Mouse (Mus musculus) heart, embryonic 14.5 days (tissue): ENCODE measurements around the gene Pak2. TPM values are rescaled to one million over a fixed set of nuclear protein-coding genes. Genes with fewer than 3 reads are reported as not detected.

Source experiments
- ATAC-seq: fragments of 200-750 bp; cut with Nextera tagmentation; 2 replicates; pipeline ENCODE4 v1.8.0; 2017; ENCODE audit warnings: low read depth, moderate TSS enrichment; ENCODE audit not compliant: insufficient number of reproducible peaks, insufficient read depth, low FRiP score
- H3K27ac ChIP-seq, 2 experiments: fragments of 200-500 bp in 1 of 2; fragments of 300-500 bp in 1 of 2; sonication (generic) in 1 of 2; replicated peaks in 1 of 2; 2 replicates each; pipeline ENCODE4 v1.5.1; 2012 to 2014; ENCODE audit warnings: low read depth in 2 of 2, low read length in 2 of 2, control low read depth in 1 of 2, mild to moderate bottlenecking in 1 of 2, mixed read lengths in 1 of 2; ENCODE audit not compliant: control insufficient read depth in 1 of 2, insufficient read depth in 1 of 2
- H3K27me3 ChIP-seq: fragments of 300-500 bp; sonication (generic); 2 replicates; pipeline ENCODE4 v1.6.1; 2014; ENCODE audit warnings: mild to moderate bottlenecking, low read length, control low read depth; ENCODE audit not compliant: control insufficient read depth, insufficient read depth
- H3K36me3 ChIP-seq: fragments of 300-500 bp; sonication (generic); 2 replicates; pipeline ENCODE4 v1.6.1; 2014; ENCODE audit warnings: mild to moderate bottlenecking, control low read depth, low read length, mixed read lengths; ENCODE audit not compliant: control insufficient read depth, insufficient read depth
- H3K4me1 ChIP-seq, 2 experiments: fragments of 200-500 bp in 1 of 2; fragments of 300-500 bp in 1 of 2; sonication (generic) in 1 of 2; 2 replicates each; pipeline ENCODE4 v1.6.1; 2012 to 2014; ENCODE audit warnings: low read length in 2 of 2, control low read depth in 1 of 2, mixed read lengths in 1 of 2; ENCODE audit not compliant: control insufficient read depth in 2 of 2, insufficient read depth in 2 of 2
- H3K4me2 ChIP-seq: fragments of 300-500 bp; sonication (generic); 2 replicates; pipeline ENCODE4 v1.6.1; 2014; ENCODE audit warnings: mild to moderate bottlenecking, low read length
- H3K4me3 ChIP-seq, 2 experiments: fragments of 200-500 bp in 1 of 2; fragments of 300-500 bp in 1 of 2; sonication (generic) in 1 of 2; 2 replicates each; pipeline ENCODE4 v1.5.1; 2012 to 2014; ENCODE audit warnings: low read length in 2 of 2, mild to moderate bottlenecking in 2 of 2, control low read depth in 1 of 2, low read depth in 1 of 2, moderate library complexity in 1 of 2; ENCODE audit not compliant: control insufficient read depth in 1 of 2, insufficient read depth in 1 of 2
- H3K9ac ChIP-seq: fragments of 300-500 bp; sonication (generic); 2 replicates; pipeline ENCODE4 v1.6.1; 2014; ENCODE audit warnings: mild to moderate bottlenecking, low read length
- H3K9me3 ChIP-seq: fragments of 300-500 bp; sonication (generic); 2 replicates; pipeline ENCODE4 v1.6.1; 2016; ENCODE audit warnings: low read length, control low read depth; ENCODE audit not compliant: control insufficient read depth
- WGBS: fragments of 180-500 bp; shearing (Covaris S2); extraction: QIAGEN DNeasy Blood & Tissue Kit; methylation state at CpG from one replicate; pipeline ENCODE4 v1.1.7; 2014; 5-methylcytosine and 5-hydroxymethylcytosine counted together
- polyA plus RNA-seq: library from polyadenylated mRNA; unstranded; fragments of >200 nt; fragmentation: Nextera tagmentation; extraction: Ambion mirVana; gene quantifications from 2 replicates; pipeline ENCODE4 v1.2.1, GENCODE M21; 2014

Pak2 gene
- polyA plus RNA-seq: 23.5 and 26.2 TPM in 2 replicates

- Histone ChIP-seq H3K36me3 (peaks cover 14% of the 10 kb centered on the region), H3K4me3 (peak within 1 kb of the TSS; percentile 97 to 98), H3K4me1 (peaks cover 0 to 19% of the 10 kb centered on the region in 2 experiments; a peak in 3 of 4 replicates), H3K9ac (peak within 1 kb of the TSS; percentile 99), H3K27me3 (no peaks in the 10 kb centered on the region), H3K27ac (peak within 1 kb of the TSS; percentile 95 to 98), H3K9me3 (no peaks in the 10 kb centered on the region), H3K4me2 (peak within 1 kb of the TSS; percentile 60)
- ATAC-seq: peak; percentile 94
- under 1% methylated on average over 56 of the region's 60 CpGs for WGBS
These were observed at the start of gene Pak2 for GRCm38 (mm10) chr16:32078991-32079511. Pak2 (minus strand) TSS chr16:32079342.

- H3K4me2 ChIP-seq: no peak overlapping the region
- no peak for ATAC-seq
- no peaks in the 10 kb centered on the region for H3K36me3 ChIP-seq
- 63% methylated on average over 4 of the region's 4 CpGs for WGBS
- peaks cover 0 to 7% of the 10 kb centered on the region in 2 experiments; a peak in 2 of 4 replicates for H3K4me1 ChIP-seq
- H3K27me3 ChIP-seq: no peaks in the 10 kb centered on the region
- H3K9me3 ChIP-seq: no peaks in the 10 kb centered on the region
- H3K4me3 ChIP-seq: no peak overlapping the region
- H3K9ac ChIP-seq: no peak overlapping the region
- peak overlapping the region; percentile 52 to 67; a peak in 3 of 4 replicates for H3K27ac ChIP-seq
These were observed 47.9 kb upstream of the Pak2 start for GRCm38 (mm10) chr16:32127046-32127445.

- Histone ChIP-seq H3K4me2 (no peak overlapping the region), H3K4me3 (no peak overlapping the region), H3K9me3 (no peaks in the 10 kb centered on the region), H3K27me3 (no peaks in the 10 kb centered on the region), H3K27ac (peak overlapping the region in 1 of 2 experiments; percentile 66; a peak in 1 of 4 replicates), H3K9ac (no peak overlapping the region), H3K4me1 (peaks cover 0 to 7% of the 10 kb centered on the region in 2 experiments; a peak in 2 of 4 replicates), H3K36me3 (no peaks in the 10 kb centered on the region)
- 79% methylated on average over 3 of the region's 3 CpGs for WGBS
- ATAC-seq: no peak
These were observed 46.2 kb upstream of the Pak2 start for GRCm38 (mm10) chr16:32125364-32125763.

- Histone ChIP-seq H3K4me3 (no peak overlapping the region), H3K4me1 (peaks cover 0 to 5% of the 10 kb centered on the region in 2 experiments; a peak in 2 of 4 replicates), H3K9ac (no peak overlapping the region), H3K9me3 (no peaks in the 10 kb centered on the region), H3K27me3 (no peaks in the 10 kb centered on the region), H3K36me3 (no peaks in the 10 kb centered on the region), H3K27ac (peak overlapping the region; percentile 33 to 66; a peak in 3 of 4 replicates), H3K4me2 (peak overlapping the region; percentile 21)
- ATAC-seq: no peak
- WGBS: 47% methylated on average over 17 of the region's 17 CpGs
These were observed 45.5 kb upstream of the Pak2 start for GRCm38 (mm10) chr16:32124444-32125335.

DNA sequence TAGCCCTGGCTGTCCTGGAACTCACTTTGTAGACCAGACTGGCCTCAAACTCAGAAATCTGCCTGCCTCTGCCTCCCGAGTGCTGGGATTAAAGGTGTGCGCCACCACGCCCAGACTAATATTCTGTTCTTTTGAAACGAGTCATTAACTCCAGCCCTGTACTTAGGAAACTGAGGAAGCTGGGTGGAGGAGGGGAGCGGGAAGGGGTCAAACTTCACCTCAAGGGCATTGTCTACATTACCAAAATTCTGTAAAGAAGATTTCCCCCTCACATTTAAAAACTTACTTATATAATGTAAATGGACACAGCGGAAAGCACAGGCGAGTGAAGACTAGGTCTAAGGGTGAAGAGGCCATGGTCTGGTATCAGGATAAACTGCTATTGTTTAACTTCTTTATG is 44.9 kb upstream of the Pak2 start:
- no peak overlapping the region for H3K9ac ChIP-seq
- H3K36me3 ChIP-seq: no peaks in the 10 kb centered on the region
- 90% methylated on average over 7 of the region's 7 CpGs for WGBS
- no peak overlapping the region for H3K4me3 ChIP-seq
- H3K4me1 ChIP-seq: peaks cover 0 to 2% of the 10 kb centered on the region in 2 experiments; a peak in 1 of 4 replicates
- ATAC-seq: no peak
- H3K9me3 ChIP-seq: no peaks in the 10 kb centered on the region
- H3K27ac ChIP-seq: no peak overlapping the region
- H3K4me2 ChIP-seq: no peak overlapping the region
- no peaks in the 10 kb centered on the region for H3K27me3 ChIP-seq

DNA sequence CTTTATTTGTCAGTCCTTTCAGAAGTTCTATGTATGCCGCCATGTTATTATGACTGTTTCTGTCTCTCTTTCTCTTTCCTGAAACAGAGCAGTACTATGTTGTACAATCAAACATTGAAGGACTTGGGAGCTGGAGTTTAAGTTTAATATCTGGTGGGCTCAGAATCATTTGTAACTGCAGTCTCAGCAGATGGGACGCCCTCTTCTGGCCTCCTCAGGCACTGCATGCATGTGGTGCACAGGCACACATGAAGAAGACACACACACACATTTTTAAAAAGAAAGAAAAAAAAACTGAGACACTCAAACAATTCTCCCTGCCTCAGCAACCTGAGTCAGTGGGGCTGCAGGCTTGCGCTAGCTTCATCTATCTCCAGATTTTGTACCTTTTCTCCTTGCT is 41.3 kb upstream of the Pak2 start:
- H3K27me3 ChIP-seq: no peaks in the 10 kb centered on the region
- no peak for ATAC-seq
- no peaks in the 10 kb centered on the region for H3K9me3 ChIP-seq
- WGBS: 76% methylated on average over 3 of the region's 3 CpGs
- H3K4me2 ChIP-seq: no peak overlapping the region
- no peak overlapping the region for H3K9ac ChIP-seq
- peaks cover 2 to 4% of the 10 kb centered on the region in 2 experiments; a peak in 1 of 4 replicates for H3K4me1 ChIP-seq
- no peak overlapping the region for H3K27ac ChIP-seq
- H3K4me3 ChIP-seq: no peak overlapping the region
- no peaks in the 10 kb centered on the region for H3K36me3 ChIP-seq

DNA sequence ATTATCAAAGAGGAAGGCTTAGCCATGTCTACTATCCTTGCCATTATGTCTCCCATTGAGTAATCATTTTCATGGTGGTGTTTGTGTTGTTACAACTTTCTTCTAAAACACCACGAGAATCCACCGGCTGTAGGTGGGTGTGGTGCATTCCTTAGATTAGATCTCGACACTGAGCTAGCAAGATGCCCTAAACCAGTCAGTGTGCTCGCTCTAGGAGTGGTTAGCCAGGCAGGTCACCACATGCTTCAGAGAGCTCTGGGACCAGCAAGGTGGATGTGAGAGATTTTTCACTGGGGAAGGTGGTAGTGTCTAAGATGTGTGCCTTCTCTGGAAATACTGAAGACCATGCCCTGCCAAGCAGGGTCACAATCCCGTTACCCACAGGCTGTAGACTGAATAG is 37.0 kb upstream of the Pak2 start:
- peaks cover 2 to 4% of the 10 kb centered on the region in 2 experiments; a peak in 2 of 4 replicates for H3K4me1 ChIP-seq
- no peak overlapping the region for H3K4me2 ChIP-seq
- H3K36me3 ChIP-seq: no peaks in the 10 kb centered on the region
- H3K27me3 ChIP-seq: no peaks in the 10 kb centered on the region
- H3K9me3 ChIP-seq: no peaks in the 10 kb centered on the region
- no peak for ATAC-seq
- WGBS: 21% methylated on average over 5 of the region's 5 CpGs
- no peak overlapping the region for H3K4me3 ChIP-seq
- H3K9ac ChIP-seq: no peak overlapping the region
- H3K27ac ChIP-seq: no peak overlapping the region
